Mouse (Mus musculus): Measurements from ENCODE around the gene Ly6g5b.

DNA sequence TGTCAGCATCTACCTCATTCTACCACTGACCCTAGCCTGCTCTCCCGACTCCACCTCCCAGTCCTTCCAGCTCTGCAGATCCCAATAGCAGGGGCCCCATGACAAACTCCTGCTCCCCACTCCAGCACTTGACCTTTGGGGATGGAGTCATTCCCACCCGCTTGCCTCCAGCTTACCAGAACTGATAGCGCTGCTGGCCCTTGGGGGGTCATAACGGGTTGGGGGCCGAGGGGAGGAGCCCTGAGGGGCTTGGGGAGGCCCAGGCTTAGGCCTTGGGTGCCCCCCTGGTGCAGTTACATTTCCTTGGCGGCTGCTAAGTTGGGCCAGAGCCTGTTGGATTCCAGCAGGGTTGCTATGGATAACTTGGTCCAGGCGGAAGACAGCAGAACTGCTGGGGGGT, 39.4 kb upstream of the Ly6g5b start:
- TF ChIP-seq CTCF (IDR thresholded peaks at IDR 0.05; ENCODE audit: low read depth) = no peak
- TF ChIP-seq EP300 (IDR thresholded peaks at IDR 0.05; ENCODE audit: low read depth) = no peak

Measured in liver, postnatal 0 days (tissue).